Mouse (Mus musculus) hindbrain, embryonic 10.5 days (tissue): Measurements from ENCODE around the gene Akain1. TPM values are rescaled to one million over a fixed set of nuclear protein-coding genes. Genes with fewer than 3 reads are reported as not detected.

Source experiments
- DNase-seq: peaks from one replicate; pipeline ENCODE4 v3.0.0-alpha.2; 2017; ENCODE audit warnings: low spot score
- H3K27ac ChIP-seq: fragments of 300-500 bp; sonication (generic); 2 replicates; pipeline ENCODE4 v1.5.1; 2016; ENCODE audit warnings: mild to moderate bottlenecking, moderate library complexity
- H3K27me3 ChIP-seq: fragments of 300-500 bp; sonication (generic); 2 replicates; pipeline ENCODE4 v1.6.1; 2016; ENCODE audit warnings: mild to moderate bottlenecking; ENCODE audit not compliant: poor library complexity, insufficient read depth, severe bottlenecking
- H3K36me3 ChIP-seq: fragments of 300-500 bp; sonication (generic); 2 replicates; pipeline ENCODE4 v1.6.1; 2016; ENCODE audit warnings: mild to moderate bottlenecking, moderate library complexity
- H3K4me1 ChIP-seq: fragments of 300-500 bp; sonication (generic); replicated peaks from 2 replicates; pipeline ENCODE4 v1.6.1; 2016; ENCODE audit warnings: mild to moderate bottlenecking
- H3K4me3 ChIP-seq: fragments of 300-500 bp; sonication (generic); 2 replicates; pipeline ENCODE4 v1.5.1; 2016; ENCODE audit warnings: mild to moderate bottlenecking, moderate library complexity
- H3K9me3 ChIP-seq: fragments of 300-500 bp; sonication (generic); 2 replicates; pipeline ENCODE4 v1.6.1; 2016; ENCODE audit warnings: mild to moderate bottlenecking, moderate library complexity
- WGBS: fragments of 180-500 bp; shearing (Covaris S2); methylation state at CpG from one replicate; pipeline ENCODE4 v1.1.7; 2016; 5-methylcytosine and 5-hydroxymethylcytosine counted together
- polyA plus RNA-seq: library from polyadenylated mRNA; unstranded; fragments of >200 nt; fragmentation: Nextera tagmentation; extraction: Ambion mirVana; gene quantifications from 2 replicates; pipeline ENCODE4 v1.2.1, GENCODE M21; 2016

Akain1 gene
- 0.08 TPM in 1 of 2 replicates, not detected in the other for polyA plus RNA-seq

DNA sequence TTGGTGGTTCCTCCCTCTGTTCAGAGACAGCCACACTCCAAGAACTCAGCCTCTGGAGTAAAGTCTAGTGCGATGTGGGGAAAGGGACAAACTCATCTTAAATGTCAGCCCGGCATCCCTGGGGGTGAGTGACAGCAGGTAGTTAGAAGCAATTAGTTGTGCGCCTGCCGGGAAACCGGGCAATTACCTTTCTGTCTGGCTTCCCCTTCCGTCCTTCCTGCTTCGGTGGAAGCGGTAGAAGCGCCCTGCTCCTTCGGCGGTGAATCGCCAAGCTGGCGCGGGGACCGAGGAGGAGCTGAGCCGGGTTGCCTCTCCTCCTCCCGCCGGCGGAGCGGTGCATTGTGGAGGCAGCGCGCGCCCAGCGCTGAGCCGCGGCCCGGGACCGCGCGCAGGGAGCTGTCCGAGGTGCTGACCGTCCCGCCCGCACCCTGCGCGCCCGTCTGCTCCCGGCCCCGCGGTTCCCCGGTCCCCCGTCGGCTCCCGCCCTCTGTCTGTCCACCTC, at the start of gene Akain1:
TSS of gene Akain1 (plus strand) at position 337 of the 502 bp plus-strand sequence.
- WGBS = under 1% methylated on average over 42 of the region's 44 CpGs
- Histone ChIP-seq H3K36me3 (no peaks in the 10 kb centered on the region), H3K4me3 (peak within 1 kb of the TSS; percentile 53), H3K4me1 (peaks cover 19% of the 10 kb centered on the region), H3K27ac (no peak within 1 kb of the TSS), H3K9me3 (no peaks in the 10 kb centered on the region), H3K27me3 (peaks cover 58% of the 10 kb centered on the region)
- peak; percentile 76 for DNase-seq

DNA sequence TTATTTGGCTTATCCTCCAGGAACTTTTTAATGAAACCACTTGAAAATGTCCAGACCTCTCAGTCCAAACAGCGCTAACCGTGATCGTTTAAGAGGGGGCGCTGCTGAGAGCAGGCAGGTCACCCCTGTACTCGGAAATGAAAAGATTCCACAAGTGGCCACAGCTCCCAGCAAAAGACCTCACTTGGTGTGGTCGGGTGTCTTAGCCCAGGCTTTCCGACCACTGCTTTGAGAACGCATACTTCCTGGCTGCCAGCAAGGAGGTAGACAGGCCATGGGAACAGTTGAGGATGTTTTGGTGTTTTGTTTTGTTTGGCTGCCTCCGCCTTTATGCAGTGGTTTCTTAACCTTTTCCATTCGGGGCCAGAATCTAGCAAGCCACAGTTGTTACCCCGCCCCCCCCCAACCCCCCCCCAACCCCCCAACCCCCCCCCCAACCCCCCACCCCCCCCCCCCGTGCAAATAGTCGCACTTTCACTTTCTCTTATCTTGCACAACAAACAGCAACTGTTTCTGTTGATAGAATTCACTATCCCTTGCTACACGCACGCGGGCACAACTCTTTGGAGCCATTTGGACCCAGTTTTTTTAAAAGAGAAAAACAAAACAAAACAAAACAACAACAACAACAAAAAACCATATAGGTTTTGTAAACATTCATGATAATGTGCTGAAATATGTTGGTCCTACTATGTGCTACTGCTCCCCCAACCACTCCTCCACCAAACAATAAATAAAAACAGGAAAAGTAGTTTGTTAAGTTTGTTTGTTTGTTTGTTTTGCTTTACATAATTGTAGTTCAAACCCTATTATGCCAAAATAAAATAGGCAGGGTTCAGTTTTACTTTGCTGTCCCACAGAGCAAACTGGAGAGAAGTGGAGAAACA, 42.7 kb upstream of the Akain1 start:
- DNase-seq = no peak
- Histone ChIP-seq H3K4me1 (0 out of 2 replicates have a peak, but pooled peaks cover 3% of the 10 kb centered on the region), H3K27me3 (no peaks in the 10 kb centered on the region), H3K4me3 (no peak overlapping the region), H3K36me3 (peaks cover 4% of the 10 kb centered on the region), H3K9me3 (no peaks in the 10 kb centered on the region), H3K27ac (no peak overlapping the region)
- WGBS = 33% methylated on average over 15 of the region's 16 CpGs

DNA sequence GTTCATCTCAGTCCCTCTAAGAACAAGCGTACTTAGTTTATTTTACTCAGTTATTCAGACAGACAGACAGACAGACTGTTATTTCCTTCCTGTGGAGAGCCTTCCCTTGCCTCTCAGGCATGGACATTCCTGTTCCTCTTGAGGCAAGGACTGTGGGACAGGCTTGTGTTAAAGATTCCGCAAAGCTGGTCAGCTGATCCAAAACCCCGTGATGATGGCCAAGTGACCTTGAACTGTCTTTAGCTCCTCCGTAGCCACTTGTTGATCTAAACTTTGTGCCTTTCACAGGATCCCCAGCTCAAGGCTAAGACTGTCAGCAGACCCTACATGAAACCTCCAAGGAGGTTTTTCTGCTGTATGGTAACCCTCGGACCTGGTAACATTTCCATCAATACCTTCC, 42.0 kb upstream of the Akain1 start:
- DNase-seq = no peak

DNA sequence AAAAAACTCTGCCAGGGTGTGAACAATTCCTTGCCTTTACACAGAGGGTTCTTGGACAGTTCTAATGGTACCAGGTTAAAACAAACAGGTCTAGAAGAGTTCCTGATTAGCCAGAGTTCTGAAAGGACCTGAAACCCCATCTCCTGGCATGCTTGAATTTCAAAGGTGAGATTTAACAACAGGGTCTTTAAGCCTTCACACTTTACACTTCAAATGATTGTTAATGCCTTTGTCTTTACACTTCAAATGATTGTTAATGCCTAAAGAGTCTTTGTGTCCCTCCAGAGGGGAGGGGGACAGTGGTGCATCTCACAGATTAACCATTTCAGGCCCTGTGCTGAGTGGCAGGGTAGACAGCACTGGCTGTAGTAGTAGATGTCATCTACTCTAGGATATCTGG, 41.0 kb upstream of the Akain1 start:
- H3K9me3 ChIP-seq = no peaks in the 10 kb centered on the region
- no peaks in the 10 kb centered on the region for H3K27me3 ChIP-seq
- DNase-seq = no peak
- H3K4me1 ChIP-seq = 0 out of 2 replicates have a peak, but pooled peaks cover 3% of the 10 kb centered on the region
- H3K27ac ChIP-seq = no peak overlapping the region
- no peak overlapping the region for H3K4me3 ChIP-seq
- no peaks in the 10 kb centered on the region for H3K36me3 ChIP-seq

More for the DNA sequence above, 42.0 kb upstream of the Akain1 start:
- WGBS = 71% methylated on average over 5 of the region's 5 CpGs
- Histone ChIP-seq H3K4me1 (0 out of 2 replicates have a peak, but pooled peaks cover 3% of the 10 kb centered on the region), H3K27ac (no peak overlapping the region), H3K27me3 (no peaks in the 10 kb centered on the region), H3K9me3 (no peaks in the 10 kb centered on the region), H3K4me3 (no peak overlapping the region), H3K36me3 (no peaks in the 10 kb centered on the region)

DNA sequence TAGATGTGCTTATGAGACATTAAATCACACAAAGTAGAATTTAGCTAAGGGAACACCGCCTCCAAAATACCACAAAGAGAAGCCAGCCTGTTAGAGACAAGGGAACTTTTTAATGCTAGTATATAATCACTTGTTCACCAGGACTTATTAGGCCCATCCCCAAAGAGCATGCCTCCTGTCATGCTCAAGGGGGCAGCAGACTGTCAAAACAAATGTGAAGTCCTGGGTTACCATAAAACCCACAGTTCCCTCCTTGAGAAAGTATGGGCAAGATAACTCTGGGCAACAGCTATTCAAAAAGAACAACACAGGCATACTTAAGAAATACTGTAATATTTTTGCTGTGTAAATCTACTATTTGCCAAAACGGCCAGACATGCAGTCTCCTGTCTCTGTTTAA, 38.0 kb upstream of the Akain1 start:
- no peaks in the 10 kb centered on the region for H3K27me3 ChIP-seq
- no peaks in the 10 kb centered on the region for H3K36me3 ChIP-seq
- no peak overlapping the region for H3K4me3 ChIP-seq
- 0 out of 2 replicates have a peak, but pooled peaks cover 1% of the 10 kb centered on the region for H3K4me1 ChIP-seq
- H3K27ac ChIP-seq = no peak overlapping the region
- 83% methylated on average over 2 of the region's 2 CpGs for WGBS
- no peak for DNase-seq
- no peaks in the 10 kb centered on the region for H3K9me3 ChIP-seq

DNA sequence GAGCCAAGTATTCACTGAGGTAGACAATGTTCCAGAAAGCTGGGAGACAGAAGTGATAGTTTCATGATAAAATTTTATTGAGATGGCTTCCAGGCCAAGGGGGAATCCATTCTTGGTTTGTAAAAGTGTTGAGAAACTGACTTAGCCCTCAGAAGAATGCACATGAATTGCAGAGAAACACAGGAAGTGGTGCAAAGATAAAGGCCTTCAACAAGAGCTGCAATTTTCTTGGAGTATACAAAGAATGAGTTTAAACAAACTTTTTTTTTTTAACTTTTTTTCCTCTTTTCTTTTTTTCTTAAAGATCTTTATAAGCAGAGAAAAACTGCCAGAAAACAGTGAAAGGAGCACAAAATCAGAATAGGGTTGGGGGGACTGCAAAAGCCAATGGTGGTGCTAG, 23.0 kb upstream of the Akain1 start:
- Histone ChIP-seq H3K9me3 (no peaks in the 10 kb centered on the region), H3K4me3 (peak overlapping the region; percentile 80), H3K36me3 (no peaks in the 10 kb centered on the region), H3K27me3 (no peaks in the 10 kb centered on the region), H3K27ac (peak overlapping the region; percentile 98; the same call in 1 of the 2 replicates), H3K4me1 (peaks cover 14% of the 10 kb centered on the region)
- DNase-seq = no peak

DNA sequence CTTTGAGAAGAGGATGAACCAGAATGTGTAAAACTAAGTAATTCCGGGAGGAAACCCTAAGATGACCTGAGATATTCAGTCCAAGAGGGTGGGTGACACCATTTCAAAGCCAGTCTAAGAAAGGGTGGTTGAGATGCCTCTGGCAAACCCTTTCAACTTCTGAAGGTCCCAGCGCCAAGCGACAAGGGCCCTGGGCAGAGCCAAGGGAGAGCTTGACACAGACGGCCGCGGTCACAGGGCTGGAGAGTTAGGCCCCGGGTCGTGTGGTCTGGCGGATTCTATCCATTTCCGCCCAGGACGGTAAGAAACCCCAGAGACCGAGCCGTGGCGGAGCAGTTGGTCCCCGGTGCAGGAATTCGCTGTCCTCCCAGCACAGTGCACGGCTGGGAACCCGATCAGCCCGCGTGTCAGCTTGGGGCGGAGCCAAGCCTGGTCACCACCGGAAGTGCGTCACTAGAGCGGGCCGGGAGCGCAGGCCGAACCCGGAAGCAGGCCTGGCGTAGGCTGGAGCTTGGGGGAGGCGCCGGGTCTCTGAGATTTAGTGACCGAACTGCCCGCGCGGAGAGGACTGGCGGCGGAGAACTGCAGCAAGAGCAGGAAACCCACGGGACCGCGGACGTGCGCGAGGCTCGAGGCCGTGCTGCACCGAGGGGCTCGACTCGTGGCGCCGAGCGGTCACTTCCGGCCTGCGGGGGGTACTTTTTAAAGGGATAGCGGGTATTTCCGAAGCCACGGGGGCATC, 22.0 kb upstream of the Akain1 start:
- peak overlapping the region; percentile 98 for H3K27ac ChIP-seq
- peak overlapping the region; percentile 80 for H3K4me3 ChIP-seq

DNA sequence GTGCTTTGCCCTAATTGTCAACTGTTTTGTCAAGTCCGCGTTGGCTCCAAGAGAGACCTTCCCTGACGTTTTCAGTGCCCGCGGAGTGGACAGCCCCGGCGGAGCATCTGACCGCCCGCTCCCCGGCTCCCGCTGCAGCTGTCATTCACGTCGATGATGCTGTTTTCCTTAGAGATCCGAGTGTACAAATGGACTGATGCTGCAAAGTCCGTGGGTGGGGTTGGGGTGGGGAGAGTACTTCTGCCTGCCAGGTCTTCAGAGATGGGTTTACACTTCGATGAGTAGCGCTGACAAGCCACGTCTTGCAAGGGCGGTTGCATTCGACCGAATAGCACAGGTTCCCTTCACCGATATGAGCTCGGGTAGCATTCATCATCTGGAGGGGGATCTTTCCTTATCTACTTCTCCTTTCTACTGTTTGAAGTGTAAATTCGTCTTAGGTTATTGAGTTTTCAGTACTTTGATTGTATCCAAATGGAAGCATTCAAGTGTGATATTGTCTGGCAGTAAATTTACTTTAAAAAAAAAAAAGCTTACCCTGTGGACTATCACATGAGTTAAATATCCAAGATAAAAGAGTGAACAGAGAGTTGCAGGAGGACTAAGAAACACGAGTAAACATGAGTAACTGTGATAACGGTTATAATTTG, 21.3 kb upstream of the Akain1 start:
- H3K27me3 ChIP-seq = no peaks in the 10 kb centered on the region
- 3% methylated on average over 26 of the region's 26 CpGs for WGBS
- H3K27ac ChIP-seq = peak overlapping the region; percentile 98
- no peak for DNase-seq
- H3K9me3 ChIP-seq = no peaks in the 10 kb centered on the region
- peaks cover 16% of the 10 kb centered on the region for H3K4me1 ChIP-seq
- H3K36me3 ChIP-seq = no peaks in the 10 kb centered on the region
- peak overlapping the region; percentile 80 for H3K4me3 ChIP-seq

More for the DNA sequence above, 22.0 kb upstream of the Akain1 start:
- Histone ChIP-seq H3K36me3 (no peaks in the 10 kb centered on the region), H3K27me3 (no peaks in the 10 kb centered on the region), H3K4me1 (peaks cover 16% of the 10 kb centered on the region), H3K9me3 (no peaks in the 10 kb centered on the region)
- peak; percentile 95 for DNase-seq
- under 1% methylated on average over 56 of the region's 56 CpGs for WGBS

DNA sequence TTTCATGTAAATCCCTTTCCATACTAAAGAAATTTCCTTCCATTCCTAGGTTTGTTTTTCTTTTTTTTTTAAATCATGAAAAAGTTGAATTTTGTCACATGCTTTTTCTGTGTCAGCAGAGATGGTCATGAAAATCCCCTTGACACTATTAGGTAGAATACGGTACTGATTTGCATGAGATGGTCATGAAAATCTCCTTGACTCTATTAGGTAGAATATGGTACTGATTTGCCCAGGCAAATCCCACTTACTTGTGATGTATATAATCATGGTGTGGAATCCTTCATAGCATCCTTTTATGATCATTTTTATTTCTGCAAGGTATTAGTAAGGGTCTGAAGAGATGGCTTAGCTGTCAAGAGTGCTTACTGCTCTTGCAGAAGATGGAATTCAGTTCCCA, 17.5 kb upstream of the Akain1 start:
- no peak for DNase-seq
- H3K4me1 ChIP-seq = peaks cover 13% of the 10 kb centered on the region

DNA sequence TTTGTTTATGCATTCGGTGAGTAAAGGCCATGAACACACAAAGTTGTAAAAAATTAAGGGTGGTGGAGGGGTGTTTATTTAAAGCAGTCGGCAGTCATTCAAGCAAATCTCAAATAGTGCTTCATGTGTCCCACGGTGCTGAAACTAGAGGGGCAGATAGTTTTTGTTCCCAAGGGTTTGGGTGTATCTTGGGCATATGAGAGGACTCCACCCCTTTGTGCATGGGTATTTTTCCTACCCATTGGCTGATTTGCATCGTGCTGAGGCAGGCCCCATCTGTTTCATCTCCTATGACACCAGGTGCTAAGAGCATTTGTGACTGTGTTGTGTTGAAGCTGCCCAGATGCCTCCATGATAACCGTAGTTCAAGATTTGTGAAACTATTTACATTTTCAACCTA, 1.3 kb upstream of the Akain1 start:
- H3K4me3 ChIP-seq = no peak overlapping the region

More for the DNA sequence above, 17.5 kb upstream of the Akain1 start:
- Histone ChIP-seq H3K27me3 (no peaks in the 10 kb centered on the region), H3K27ac (peak overlapping the region; percentile 70), H3K36me3 (no peaks in the 10 kb centered on the region), H3K9me3 (no peaks in the 10 kb centered on the region), H3K4me3 (no peak overlapping the region)
- WGBS = 4% methylated on average over 1 of the region's 1 CpGs

DNA sequence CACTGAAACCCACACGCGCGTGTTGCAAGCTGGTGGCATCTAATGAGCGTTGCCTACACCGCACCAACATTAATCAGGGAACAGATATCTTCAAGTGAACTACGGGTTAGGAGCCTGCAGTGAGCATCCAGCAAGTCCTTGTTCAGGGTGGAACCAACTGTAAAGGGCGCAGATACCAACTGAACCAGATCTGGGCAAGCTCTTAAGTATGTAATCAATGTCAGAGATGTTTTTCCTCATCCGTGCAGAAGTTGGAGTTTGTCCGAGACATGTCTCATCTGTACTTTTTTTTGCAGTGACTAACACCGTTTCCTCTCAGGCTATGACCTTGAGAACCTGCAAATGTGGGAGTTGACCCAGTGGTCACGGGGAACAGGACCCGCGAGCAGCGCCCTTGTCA, 640 bp upstream of the Akain1 start:
- Histone ChIP-seq H3K27ac (no peak overlapping the region), H3K4me1 (peaks cover 19% of the 10 kb centered on the region), H3K36me3 (no peaks in the 10 kb centered on the region), H3K4me3 (peak overlapping the region; percentile 53), H3K27me3 (peaks cover 58% of the 10 kb centered on the region), H3K9me3 (no peaks in the 10 kb centered on the region)
- WGBS = 34% methylated on average over 14 of the region's 14 CpGs
- no peak for DNase-seq

More for the DNA sequence above, 1.3 kb upstream of the Akain1 start:
- H3K36me3 ChIP-seq = no peaks in the 10 kb centered on the region
- no peaks in the 10 kb centered on the region for H3K9me3 ChIP-seq
- no peak overlapping the region for H3K27ac ChIP-seq
- WGBS = 74% methylated on average over 5 of the region's 5 CpGs
- H3K4me1 ChIP-seq = peaks cover 19% of the 10 kb centered on the region
- DNase-seq = no peak
- H3K27me3 ChIP-seq = peaks cover 58% of the 10 kb centered on the region
